Mouse (Mus musculus) limb, embryonic 11.5 days (tissue): Measurements from ENCODE around the gene Rarb. TPM values are rescaled to one million over a fixed set of nuclear protein-coding genes. Genes with fewer than 3 reads are reported as not detected.
A peak's percentile ranks its signal among the peaks of the same experiment; 100 is the strongest.

Source experiments
- ATAC-seq: fragments of 200-750 bp; cut with Nextera tagmentation; 2 replicates; pipeline ENCODE4 v1.8.0; 2017; ENCODE audit warnings: low read depth; ENCODE audit not compliant: insufficient number of reproducible peaks, low FRiP score, low TSS enrichment
- DNase-seq: peaks from one replicate; pipeline ENCODE4 v3.0.0-alpha.2; 2015; ENCODE audit warnings: low spot score
- H3K27ac ChIP-seq: fragments of 300-500 bp; sonication (generic); replicated peaks from 2 replicates; pipeline ENCODE4 v1.5.1; 2014; ENCODE audit warnings: low read depth, mild to moderate bottlenecking, low read length
- H3K27me3 ChIP-seq: fragments of 300-500 bp; sonication (generic); 2 replicates; pipeline ENCODE4 v1.6.1; 2014; ENCODE audit warnings: mild to moderate bottlenecking, low read length, mixed read lengths; ENCODE audit not compliant: control insufficient read depth, insufficient read depth
- H3K36me3 ChIP-seq: fragments of 300-500 bp; sonication (generic); 2 replicates; pipeline ENCODE4 v1.6.1; 2014; ENCODE audit warnings: mild to moderate bottlenecking, low read length, moderate library complexity, mixed read lengths; ENCODE audit not compliant: control insufficient read depth, insufficient read depth
- H3K4me1 ChIP-seq: fragments of 300-500 bp; sonication (generic); 2 replicates; pipeline ENCODE4 v1.6.1; 2014; ENCODE audit warnings: low read length, mixed read lengths; ENCODE audit not compliant: control insufficient read depth, insufficient read depth
- H3K4me2 ChIP-seq: fragments of 300-500 bp; sonication (generic); 2 replicates; pipeline ENCODE4 v1.6.1; 2014; ENCODE audit warnings: low read depth, mild to moderate bottlenecking, moderate library complexity; ENCODE audit not compliant: severe bottlenecking
- H3K4me3 ChIP-seq: fragments of 300-500 bp; sonication (generic); 2 replicates; pipeline ENCODE4 v1.5.1; 2014; ENCODE audit warnings: low read depth, low read length
- H3K9ac ChIP-seq: fragments of 300-500 bp; sonication (generic); 2 replicates; pipeline ENCODE4 v1.6.1; 2014; ENCODE audit warnings: mild to moderate bottlenecking, low read length
- H3K9me3 ChIP-seq: fragments of 300-500 bp; sonication (generic); 2 replicates; pipeline ENCODE4 v1.6.1; 2016; ENCODE audit warnings: low read length; ENCODE audit not compliant: control insufficient read depth
- WGBS: fragments of 180-500 bp; shearing (Covaris S2); extraction: QIAGEN DNeasy Blood & Tissue Kit; methylation state at CpG from one replicate; pipeline ENCODE4 v1.1.7; 2014; 5-methylcytosine and 5-hydroxymethylcytosine counted together
- polyA plus RNA-seq: library from polyadenylated mRNA; unstranded; fragments of >200 nt; fragmentation: Nextera tagmentation; extraction: Ambion mirVana; gene quantifications from 2 replicates; pipeline ENCODE4 v1.2.1, GENCODE M21; 2014

Gene Rarb
- polyA plus RNA-seq, 1 experiment from 2014 or later: 13.3 TPM

DNA sequence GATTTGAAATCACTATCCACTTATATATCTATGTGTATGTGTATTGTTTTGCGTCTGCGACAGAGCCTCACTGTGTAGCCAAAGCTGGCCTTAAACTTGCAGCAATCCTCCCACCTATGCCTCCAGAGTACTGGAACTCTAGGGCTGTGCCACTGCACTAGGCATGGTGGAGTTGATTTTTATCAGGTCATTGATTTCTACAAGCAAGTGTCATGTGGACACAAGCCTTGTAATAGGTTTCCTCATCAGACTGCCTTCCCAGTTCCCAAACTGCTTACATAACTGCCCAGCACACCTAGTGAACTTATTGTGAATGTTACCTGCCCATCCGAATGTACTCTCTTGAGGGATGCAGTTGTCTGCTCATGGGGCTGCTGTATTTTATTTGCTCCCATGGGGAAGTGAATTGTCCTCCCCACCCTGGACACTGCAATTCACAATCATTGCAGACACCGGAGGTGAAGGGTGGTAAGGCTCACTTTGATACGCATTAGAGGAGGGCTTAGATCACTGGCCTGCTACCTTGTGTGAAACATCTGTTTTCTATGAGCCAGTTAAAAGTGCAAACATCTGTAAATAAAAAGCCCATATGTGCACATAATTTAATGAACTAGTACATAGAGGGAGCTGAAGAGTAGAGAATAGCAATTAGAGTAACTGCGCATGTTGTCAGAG is 257.3 kb downstream of the Rarb start:
- DNase-seq: no peak
- no peaks in the 10 kb centered on the region for H3K27me3 ChIP-seq
- no peak overlapping the region for H3K4me3 ChIP-seq
- H3K9ac ChIP-seq: no peak overlapping the region
- ATAC-seq: peak; percentile 55; the same call in 1 of the 2 replicates
- no peaks in the 10 kb centered on the region for H3K36me3 ChIP-seq
- no peaks in the 10 kb centered on the region for H3K9me3 ChIP-seq
- no peak overlapping the region for H3K4me2 ChIP-seq
- 45% methylated on average over 6 of the region's 6 CpGs for WGBS
- peaks cover 10% of the 10 kb centered on the region for H3K4me1 ChIP-seq
- H3K27ac ChIP-seq: no peak overlapping the region

DNA sequence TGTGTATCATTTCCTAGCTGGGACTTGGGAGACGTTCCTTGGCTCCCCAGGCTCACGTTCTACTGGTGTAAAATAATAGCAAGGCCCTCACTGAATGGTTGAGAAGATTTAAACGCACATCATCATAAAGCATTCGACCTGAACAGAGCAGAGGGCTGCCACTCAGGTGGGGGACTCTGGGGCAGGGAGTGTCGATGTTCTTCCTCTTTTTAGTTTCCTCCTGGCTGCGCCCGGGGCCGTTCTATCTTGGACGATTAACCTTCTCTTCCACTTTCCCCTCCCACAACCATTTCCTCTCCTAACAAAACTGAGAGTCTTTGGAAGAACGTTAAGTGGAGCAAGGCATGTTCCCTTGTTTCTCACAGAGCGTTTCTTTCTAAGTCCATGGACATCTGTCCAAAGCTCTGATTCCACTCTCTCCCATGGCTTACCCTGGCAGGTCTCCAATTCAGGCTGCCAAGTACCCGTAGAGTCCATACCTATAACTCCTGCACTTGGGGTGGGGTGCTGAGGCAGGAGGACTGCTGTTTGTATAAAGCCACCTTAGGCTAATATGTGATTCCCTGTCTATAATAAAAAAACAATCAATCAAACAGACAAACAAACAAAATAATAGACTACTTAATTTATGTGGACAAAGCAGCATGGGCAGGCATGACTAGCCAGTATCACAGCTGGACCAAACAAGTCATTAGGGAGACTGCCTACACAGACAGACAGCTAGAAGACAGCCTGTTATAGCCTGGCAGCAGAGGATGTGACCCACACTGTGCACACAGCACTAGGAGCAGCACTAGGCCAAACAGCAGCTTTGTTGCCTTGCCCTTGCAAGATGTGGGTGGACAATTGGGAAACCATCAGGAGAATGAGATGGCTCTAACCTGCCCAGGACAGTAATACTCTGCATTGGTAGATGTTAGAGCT is 259.4 kb downstream of the Rarb start:
- Histone ChIP-seq H3K4me3 (no peak overlapping the region), H3K9ac (no peak overlapping the region), H3K9me3 (no peaks in the 10 kb centered on the region), H3K27me3 (no peaks in the 10 kb centered on the region), H3K4me1 (peaks cover 19% of the 10 kb centered on the region), H3K27ac (no peak overlapping the region), H3K4me2 (no peak overlapping the region), H3K36me3 (no peaks in the 10 kb centered on the region)
- WGBS: 71% methylated on average over 12 of the region's 12 CpGs
- DNase-seq (no peak), ATAC-seq (no peak)

DNA sequence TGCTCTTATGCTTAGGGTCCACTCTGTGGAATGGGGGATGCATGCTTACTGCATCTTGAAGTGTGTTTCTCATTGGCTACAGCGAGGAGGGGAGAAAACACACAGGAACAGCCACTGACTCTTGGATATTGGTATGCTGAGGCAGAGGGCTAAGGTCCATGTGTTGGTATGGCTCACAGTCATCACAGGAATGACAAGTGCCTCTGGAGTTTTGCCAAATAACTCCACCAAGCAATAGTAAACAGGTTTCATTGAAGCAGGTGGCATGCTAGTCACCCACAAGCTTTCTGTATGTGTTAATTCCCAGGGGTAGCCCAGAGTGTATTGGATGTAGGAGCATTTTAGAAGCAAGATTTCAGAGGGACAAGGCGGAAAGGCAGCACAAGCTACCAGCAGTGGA is 260.9 kb downstream of the Rarb start:
- no peak for DNase-seq
- Histone ChIP-seq H3K36me3 (no peaks in the 10 kb centered on the region), H3K27me3 (0 out of 2 replicates have a peak, but pooled peaks cover 1% of the 10 kb centered on the region), H3K4me2 (no peak overlapping the region), H3K27ac (no peak overlapping the region), H3K4me1 (peaks cover 30% of the 10 kb centered on the region), H3K9ac (no peak overlapping the region), H3K9me3 (no peaks in the 10 kb centered on the region), H3K4me3 (no peak overlapping the region)
- ATAC-seq: no peak
- WGBS: 92% methylated on average over 2 of the region's 2 CpGs

DNA sequence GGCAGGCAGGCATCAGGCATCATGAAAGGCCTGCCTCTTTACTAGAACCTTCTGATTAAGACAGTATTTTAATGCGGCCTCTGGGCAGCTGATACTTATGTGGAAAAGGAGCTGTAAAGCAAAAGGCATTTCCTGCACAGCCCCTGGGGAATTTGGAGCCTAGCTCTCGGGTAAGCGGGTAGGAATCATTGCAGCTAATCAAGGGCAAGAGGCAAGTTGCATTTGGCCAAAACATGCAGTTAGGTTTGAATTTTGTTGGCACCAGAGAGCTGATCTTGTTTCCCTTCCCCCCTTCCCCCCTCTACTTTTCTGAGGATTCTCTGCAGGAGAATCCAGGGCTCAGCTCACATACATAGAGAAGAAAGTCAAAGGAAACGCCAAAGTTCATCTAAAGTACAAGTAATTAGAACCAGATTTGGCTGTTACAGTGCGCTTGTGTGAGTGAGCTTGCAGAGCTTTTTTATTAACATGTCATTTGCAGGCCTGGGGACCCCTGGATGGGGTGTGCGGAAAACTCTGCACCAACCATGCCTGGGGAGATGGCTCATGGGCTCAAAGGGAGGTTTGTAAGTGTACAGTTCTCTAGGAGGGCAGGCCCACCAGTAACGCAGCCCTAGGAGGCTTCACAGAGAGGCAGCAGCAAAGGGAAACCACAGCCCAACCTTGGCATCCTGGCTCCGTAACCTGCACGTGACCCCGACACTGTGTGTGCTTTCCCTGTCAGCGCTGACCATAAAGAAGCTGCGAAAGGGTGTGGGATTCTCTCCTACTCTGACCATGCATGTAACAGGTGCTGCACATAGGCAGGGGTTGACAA is 264.1 kb downstream of the Rarb start:
- peak overlapping the region; percentile 18; the same call in 1 of the 2 replicates for H3K4me2 ChIP-seq

DNA sequence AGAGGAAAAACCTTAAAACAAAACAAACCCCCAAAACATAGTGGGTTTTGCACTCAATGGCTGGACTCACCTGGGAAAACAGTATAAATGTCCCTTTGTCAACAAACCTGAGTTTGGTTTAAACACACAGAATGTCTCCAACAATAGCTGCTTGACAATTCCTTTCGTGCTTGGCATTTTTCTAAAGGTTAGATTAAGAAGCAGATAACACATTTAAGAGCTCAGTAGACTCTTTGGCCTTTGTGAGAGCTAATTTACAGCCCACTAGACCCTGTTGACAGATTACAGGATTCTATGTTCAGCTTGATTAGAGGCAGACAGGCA is 264.7 kb downstream of the Rarb start:
- Histone ChIP-seq H3K9ac (no peak overlapping the region), H3K4me1 (peaks cover 20% of the 10 kb centered on the region), H3K27ac (peak overlapping the region; percentile 66), H3K36me3 (no peaks in the 10 kb centered on the region), H3K4me2 (no peak overlapping the region), H3K4me3 (no peak overlapping the region), H3K9me3 (no peaks in the 10 kb centered on the region), H3K27me3 (0 out of 2 replicates have a peak, but pooled peaks cover 3% of the 10 kb centered on the region)
- 2% methylated on average over 1 of the region's 1 CpGs for WGBS
- ATAC-seq: no peak; the same call in 1 of the 2 replicates
- DNase-seq: no peak

More for the DNA sequence above, 264.1 kb downstream of the Rarb start:
- H3K36me3 ChIP-seq: no peaks in the 10 kb centered on the region
- H3K9me3 ChIP-seq: no peaks in the 10 kb centered on the region
- H3K27ac ChIP-seq: peak overlapping the region; percentile 66
- H3K4me3 ChIP-seq: no peak overlapping the region
- DNase-seq (peak; percentile 82), ATAC-seq (peak; percentile 85)
- no peak overlapping the region for H3K9ac ChIP-seq
- peaks cover 20% of the 10 kb centered on the region for H3K4me1 ChIP-seq
- 5% methylated on average over 12 of the region's 12 CpGs for WGBS
- H3K27me3 ChIP-seq: 0 out of 2 replicates have a peak, but pooled peaks cover 3% of the 10 kb centered on the region

DNA sequence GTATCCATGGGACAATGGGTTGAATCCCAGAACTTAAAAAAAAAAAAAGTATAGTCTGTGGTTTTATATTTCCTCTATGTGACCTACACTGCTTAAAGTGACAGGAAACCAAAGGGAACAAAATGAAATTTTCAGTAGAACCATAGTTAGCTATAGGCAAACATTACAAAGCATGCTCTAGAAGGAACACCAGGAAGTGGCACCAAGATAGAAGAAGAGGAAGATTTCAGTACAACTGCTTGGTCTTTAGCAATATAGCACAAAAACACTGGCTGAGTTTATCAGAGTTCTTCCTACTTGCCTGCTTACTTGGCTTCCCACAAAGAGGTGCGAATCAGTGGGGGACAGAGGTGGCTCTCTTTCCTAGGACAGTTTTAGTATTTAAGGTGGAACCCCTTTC is 266.7 kb downstream of the Rarb start:
- Histone ChIP-seq H3K36me3 (no peaks in the 10 kb centered on the region), H3K9me3 (no peaks in the 10 kb centered on the region), H3K4me2 (no peak overlapping the region), H3K4me3 (no peak overlapping the region), H3K4me1 (peaks cover 20% of the 10 kb centered on the region), H3K27ac (no peak overlapping the region), H3K27me3 (0 out of 2 replicates have a peak, but pooled peaks cover 3% of the 10 kb centered on the region), H3K9ac (no peak overlapping the region)
- DNase-seq: no peak
- WGBS: 63% methylated on average over 1 of the region's 1 CpGs
- ATAC-seq: no peak

DNA sequence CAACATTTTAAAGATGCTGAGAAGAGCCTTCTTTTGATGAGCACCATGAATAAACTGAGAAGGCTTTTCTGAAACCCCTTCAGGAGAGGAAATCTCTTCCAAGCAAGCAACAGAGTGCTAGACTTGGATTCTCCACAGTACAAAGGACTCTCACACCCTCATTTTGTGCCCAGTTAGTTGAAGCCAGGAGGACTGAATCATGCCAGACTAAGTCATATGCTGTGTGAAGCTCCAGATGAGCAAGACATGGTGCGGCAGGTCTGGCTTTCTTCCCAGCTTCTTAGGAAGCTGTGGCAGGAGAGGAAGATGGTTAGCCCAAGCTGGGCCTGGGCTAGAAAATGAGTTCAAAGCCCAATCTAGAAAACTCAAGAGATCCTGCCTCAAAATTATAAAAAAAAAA is 267.1 kb downstream of the Rarb start:
- ATAC-seq: no peak
- H3K9ac ChIP-seq: no peak overlapping the region
- H3K27me3 ChIP-seq: 0 out of 2 replicates have a peak, but pooled peaks cover 3% of the 10 kb centered on the region
- H3K36me3 ChIP-seq: no peaks in the 10 kb centered on the region
- H3K9me3 ChIP-seq: no peaks in the 10 kb centered on the region
- peaks cover 20% of the 10 kb centered on the region for H3K4me1 ChIP-seq
- DNase-seq: no peak
- H3K4me3 ChIP-seq: no peak overlapping the region
- no peak overlapping the region for H3K4me2 ChIP-seq
- no peak overlapping the region for H3K27ac ChIP-seq
- 88% methylated on average over 1 of the region's 1 CpGs for WGBS

DNA sequence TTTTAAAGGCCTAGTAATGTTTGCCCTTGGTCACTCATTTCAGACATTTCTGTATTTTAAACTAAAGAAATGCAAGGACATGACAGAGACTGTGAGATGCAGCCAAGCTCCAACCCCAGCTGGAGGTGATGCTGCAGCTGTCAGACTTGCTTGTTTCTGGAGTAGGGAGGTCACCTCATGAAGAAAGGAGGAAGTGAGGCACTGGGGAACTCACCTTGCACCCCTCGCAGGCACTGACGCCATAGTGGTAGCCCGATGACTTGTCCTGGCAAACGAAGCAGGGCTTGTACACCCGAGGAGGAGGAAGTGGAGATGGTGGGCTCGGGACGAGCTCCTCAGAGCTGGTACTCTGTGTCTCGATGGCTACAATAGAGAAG is 270.8 kb downstream of the Rarb start:
- no peak overlapping the region for H3K9ac ChIP-seq
- 92% methylated on average over 8 of the region's 8 CpGs for WGBS
- H3K4me1 ChIP-seq: no peaks in the 10 kb centered on the region
- no peak overlapping the region for H3K27ac ChIP-seq
- no peak for ATAC-seq
- no peaks in the 10 kb centered on the region for H3K9me3 ChIP-seq
- no peak overlapping the region for H3K4me3 ChIP-seq
- H3K27me3 ChIP-seq: 0 out of 2 replicates have a peak, but pooled peaks cover 3% of the 10 kb centered on the region
- DNase-seq: no peak
- H3K4me2 ChIP-seq: no peak overlapping the region
- H3K36me3 ChIP-seq: no peaks in the 10 kb centered on the region
